Mouse (Mus musculus): ENCODE data around the gene Sec63. TPM values are rescaled to one million over a fixed set of nuclear protein-coding genes. Genes with fewer than 3 reads are reported as not detected.

Sec63 gene
- polyA plus RNA-seq, 1 experiment = 22.1 TPM

DNA sequence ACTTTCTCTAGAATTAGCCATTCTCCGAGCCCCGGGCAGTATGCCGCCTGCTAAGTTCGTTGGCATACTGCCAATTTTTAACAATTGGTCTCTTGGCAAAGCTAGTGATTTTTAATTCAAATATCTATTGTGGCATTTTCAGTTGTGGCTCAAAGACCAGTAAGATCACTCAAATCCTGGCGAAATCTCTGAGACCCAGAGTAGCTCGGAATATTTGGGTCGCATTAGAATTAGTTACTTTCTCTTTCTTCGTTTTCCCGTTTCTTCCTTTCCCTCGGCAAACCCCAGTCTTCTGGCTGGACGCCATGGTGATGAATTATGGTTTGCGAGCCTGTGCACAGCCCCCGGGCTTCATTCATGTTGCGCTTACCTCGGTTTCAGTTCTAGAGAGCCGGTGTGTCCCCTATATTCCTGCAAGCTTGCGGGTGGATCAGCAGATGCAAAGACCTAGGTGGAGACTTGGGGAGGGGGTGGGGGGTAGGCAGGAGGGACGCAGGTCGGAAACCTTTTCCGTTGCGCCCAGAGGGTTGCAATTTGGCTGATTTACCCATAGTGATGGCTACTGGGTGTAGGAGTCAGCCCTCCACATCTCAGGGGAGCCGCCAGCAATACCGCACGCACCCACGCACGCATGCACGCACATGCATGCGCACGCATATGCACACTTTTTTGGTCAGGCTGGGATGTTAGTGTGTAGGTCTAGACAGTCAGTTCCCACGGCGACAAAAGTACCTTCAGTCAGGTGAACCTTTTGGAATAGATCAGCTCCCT lies 102.5 kb downstream of the Sec63 start:
- H3K4me3 ChIP-seq (ENCODE audit: insufficient read depth, poor library complexity, severe bottlenecking) = peak overlapping the region; percentile 28
- peak overlapping the region; percentile 24 for H3ac ChIP-seq (ENCODE audit: control insufficient read depth, insufficient read length, low read depth)
- TF ChIP-seq USF1 (IDR thresholded peaks at IDR 0.05; ENCODE audit: low read depth) (no peak), CTCF (IDR thresholded peaks at IDR 0.05; ENCODE audit: control insufficient read depth, insufficient read depth, insufficient read length) (no peak), MYOD1 (IDR thresholded peaks at IDR 0.05; ENCODE audit: control insufficient read depth, insufficient read length, low read depth) (no peak), MYOG (IDR thresholded peaks at IDR 0.05; ENCODE audit: control insufficient read depth, extremely low read depth, insufficient read length) (no peak), MAX (IDR thresholded peaks at IDR 0.05) (no peak), CEBPB (IDR thresholded peaks at IDR 0.05; ENCODE audit: low read depth) (no peak), FOSL1 (IDR thresholded peaks at IDR 0.05; ENCODE audit: insufficient read depth, low read length, poor library complexity, severe bottlenecking) (no peak)
- no peaks in the 10 kb centered on the region for H3K79me2 ChIP-seq (ENCODE audit: control insufficient read depth, insufficient read depth)
- H3K27me3 ChIP-seq (ENCODE audit: control insufficient read depth, insufficient read depth, insufficient read length) = no peaks in the 10 kb centered on the region
- H3K36me3 ChIP-seq (ENCODE audit: control insufficient read depth, insufficient read depth) = no peaks in the 10 kb centered on the region
- no peaks in the 10 kb centered on the region for H3K79me3 ChIP-seq (ENCODE audit: low read depth)

GRCm38 (mm10) chr10:42864696-42865095 lies 103.4 kb downstream of the Sec63 start:
- H3ac ChIP-seq (ENCODE audit: control insufficient read depth, insufficient read length, low read depth) = no peak overlapping the region
- H3K36me3 ChIP-seq (ENCODE audit: control insufficient read depth, insufficient read depth) = no peaks in the 10 kb centered on the region
- H3K79me2 ChIP-seq (ENCODE audit: control insufficient read depth, insufficient read depth) = no peaks in the 10 kb centered on the region
- H3K79me3 ChIP-seq (ENCODE audit: low read depth) = no peaks in the 10 kb centered on the region
- TF ChIP-seq MYOD1 (IDR thresholded peaks at IDR 0.05; ENCODE audit: control insufficient read depth, insufficient read length, low read depth) (no peak), CEBPB (IDR thresholded peaks at IDR 0.05; ENCODE audit: low read depth) (no peak), MAX (IDR thresholded peaks at IDR 0.05) (no peak), FOSL1 (IDR thresholded peaks at IDR 0.05; ENCODE audit: insufficient read depth, low read length, poor library complexity, severe bottlenecking) (no peak)
- no peak overlapping the region for H3K4me3 ChIP-seq (ENCODE audit: insufficient read depth, poor library complexity, severe bottlenecking)
- no peaks in the 10 kb centered on the region for H3K27me3 ChIP-seq (ENCODE audit: control insufficient read depth, insufficient read depth, insufficient read length)

DNA sequence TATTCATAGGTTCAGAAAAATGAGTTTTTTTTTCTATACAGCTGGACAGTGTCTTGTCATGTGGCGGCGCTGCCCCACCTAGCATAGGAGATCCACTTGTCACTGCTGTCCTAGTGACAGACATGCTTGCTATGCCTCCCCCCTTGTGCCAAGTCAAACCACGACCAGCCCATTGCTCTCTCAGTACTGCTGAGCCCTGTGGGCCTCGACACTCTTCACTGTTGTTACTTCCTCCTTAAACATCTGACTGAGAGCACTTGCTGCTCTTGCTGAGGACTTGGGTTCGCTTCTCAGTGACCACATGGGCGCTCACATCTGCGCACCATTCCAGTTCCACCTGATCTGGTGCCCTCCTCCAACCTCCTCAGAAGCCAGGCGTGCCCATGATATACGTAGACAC lies 107.1 kb downstream of the Sec63 start:
- Histone ChIP-seq H3K36me3 (ENCODE audit: control insufficient read depth, insufficient read depth) (no peaks in the 10 kb centered on the region), H3K4me3 (ENCODE audit: insufficient read depth, poor library complexity, severe bottlenecking) (no peak overlapping the region), H3K79me3 (ENCODE audit: low read depth) (no peaks in the 10 kb centered on the region), H3K27me3 (ENCODE audit: control insufficient read depth, insufficient read depth, insufficient read length) (no peaks in the 10 kb centered on the region), H3ac (ENCODE audit: control insufficient read depth, insufficient read length, low read depth) (no peak overlapping the region), H3K79me2 (ENCODE audit: control insufficient read depth, insufficient read depth) (no peaks in the 10 kb centered on the region)
- TF ChIP-seq FOSL1 (IDR thresholded peaks at IDR 0.05; ENCODE audit: insufficient read depth, low read length, poor library complexity, severe bottlenecking) (no peak), CEBPB (IDR thresholded peaks at IDR 0.05; ENCODE audit: low read depth) (no peak), CTCF (IDR thresholded peaks at IDR 0.05; ENCODE audit: control insufficient read depth, insufficient read depth, insufficient read length) (no peak), MYOG (IDR thresholded peaks at IDR 0.05; ENCODE audit: control insufficient read depth, extremely low read depth, insufficient read length) (no peak), USF1 (IDR thresholded peaks at IDR 0.05; ENCODE audit: low read depth) (no peak), MAX (IDR thresholded peaks at IDR 0.05) (no peak), MYOD1 (IDR thresholded peaks at IDR 0.05; ENCODE audit: control insufficient read depth, insufficient read length, low read depth) (no peak)

- Histone ChIP-seq H3K27me3 (ENCODE audit: control insufficient read depth, insufficient read depth, insufficient read length) (no peaks in the 10 kb centered on the region), H3ac (ENCODE audit: control insufficient read depth, insufficient read length, low read depth) (no peak overlapping the region), H3K79me2 (ENCODE audit: control insufficient read depth, insufficient read depth) (no peaks in the 10 kb centered on the region), H3K36me3 (ENCODE audit: control insufficient read depth, insufficient read depth) (no peaks in the 10 kb centered on the region), H3K79me3 (ENCODE audit: low read depth) (no peaks in the 10 kb centered on the region), H3K4me3 (ENCODE audit: insufficient read depth, poor library complexity, severe bottlenecking) (no peak overlapping the region)
- no peak for TF ChIP-seq MYOD1 (IDR thresholded peaks at IDR 0.05; ENCODE audit: control insufficient read depth, insufficient read length, low read depth)
- no peak for TF ChIP-seq MAX (IDR thresholded peaks at IDR 0.05)
- no peak for TF ChIP-seq FOSL1 (IDR thresholded peaks at IDR 0.05; ENCODE audit: insufficient read depth, low read length, poor library complexity, severe bottlenecking)
- no peak for TF ChIP-seq CEBPB (IDR thresholded peaks at IDR 0.05; ENCODE audit: low read depth)
- TF ChIP-seq MYOG (IDR thresholded peaks at IDR 0.05; ENCODE audit: control insufficient read depth, extremely low read depth, insufficient read length) = no peak
- TF ChIP-seq USF1 (IDR thresholded peaks at IDR 0.05; ENCODE audit: low read depth) = no peak
- TF ChIP-seq CTCF (IDR thresholded peaks at IDR 0.05; ENCODE audit: control insufficient read depth, insufficient read depth, insufficient read length) = no peak
Measured at GRCm38 (mm10) chr10:42869467-42869866, 108.2 kb downstream of the Sec63 start.

- no peak for TF ChIP-seq FOSL1 (IDR thresholded peaks at IDR 0.05; ENCODE audit: insufficient read depth, low read length, poor library complexity, severe bottlenecking)
- no peak for TF ChIP-seq CEBPB (IDR thresholded peaks at IDR 0.05; ENCODE audit: low read depth)
- no peak for TF ChIP-seq MYOD1 (IDR thresholded peaks at IDR 0.05; ENCODE audit: control insufficient read depth, insufficient read length, low read depth)
- TF ChIP-seq MAX (IDR thresholded peaks at IDR 0.05) = no peak
- TF ChIP-seq CTCF (IDR thresholded peaks at IDR 0.05; ENCODE audit: control insufficient read depth, insufficient read depth, insufficient read length) = no peak
- TF ChIP-seq MYOG (IDR thresholded peaks at IDR 0.05; ENCODE audit: control insufficient read depth, extremely low read depth, insufficient read length) = no peak
- no peak for TF ChIP-seq USF1 (IDR thresholded peaks at IDR 0.05; ENCODE audit: low read depth)
- H3K79me3 ChIP-seq (ENCODE audit: low read depth) = no peaks in the 10 kb centered on the region
- H3K27me3 ChIP-seq (ENCODE audit: control insufficient read depth, insufficient read depth, insufficient read length) = no peaks in the 10 kb centered on the region
- no peak overlapping the region for H3ac ChIP-seq (ENCODE audit: control insufficient read depth, insufficient read length, low read depth)
- no peak overlapping the region for H3K4me3 ChIP-seq (ENCODE audit: insufficient read depth, poor library complexity, severe bottlenecking)
- H3K79me2 ChIP-seq (ENCODE audit: control insufficient read depth, insufficient read depth) = no peaks in the 10 kb centered on the region
- H3K36me3 ChIP-seq (ENCODE audit: control insufficient read depth, insufficient read depth) = no peaks in the 10 kb centered on the region
Measured at GRCm38 (mm10) chr10:42872269-42873010, 111.1 kb downstream of the Sec63 start.
